Mouse (Mus musculus) MEL (cell line): Measurements from ENCODE around the gene Rtn1. TPM values are rescaled to one million over a fixed set of nuclear protein-coding genes. Genes with fewer than 3 reads are reported as not detected.

Source experiments
- DNase-seq: peaks from one replicate; pipeline ENCODE4 v3.0.0; 2011; ENCODE audit warnings: low read depth, low spot score
- H3K27ac ChIP-seq: 2 replicates; pipeline ENCODE4 v1.5.1; 2012; ENCODE audit warnings: low read depth, mild to moderate bottlenecking, control low read depth, low read length, moderate library complexity; ENCODE audit not compliant: control insufficient read depth
- H3K27me3 ChIP-seq, 2 experiments: fragments of 150-350 bp in 1 of 2; sonication (generic) in 1 of 2; 2 replicates each; pipeline ENCODE4 v1.6.1; 2012; ENCODE audit warnings: low read length in 2 of 2, mild to moderate bottlenecking in 2 of 2, improper control_type of control experiment in 1 of 2, moderate library complexity in 1 of 2; ENCODE audit not compliant: insufficient read depth in 2 of 2, control insufficient read depth in 1 of 2
- H3K36me3 ChIP-seq, 2 experiments: 2 replicates each; pipeline ENCODE4 v1.6.1; 2012 to 2014; ENCODE audit warnings: low read length in 2 of 2, improper control_type of control experiment in 1 of 2, inconsistent platforms in 1 of 2, mild to moderate bottlenecking in 1 of 2; ENCODE audit not compliant: insufficient read depth in 2 of 2, control insufficient read depth in 1 of 2
- H3K4me1 ChIP-seq, 2 experiments: fragments of 150-350 bp in 1 of 2; sonication (generic) in 1 of 2; 2 replicates each; pipeline ENCODE4 v1.6.1; 2012; ENCODE audit warnings: low read length in 2 of 2, improper control_type of control experiment in 1 of 2, mild to moderate bottlenecking in 1 of 2; ENCODE audit not compliant: insufficient read depth in 2 of 2, control insufficient read depth in 1 of 2
- H3K4me3 ChIP-seq, 2 experiments: fragments of 150-350 bp in 1 of 2; sonication (generic) in 1 of 2; 2 replicates each; pipeline ENCODE4 v1.5.1; 2012; ENCODE audit warnings: low read depth in 2 of 2, low read length in 2 of 2, mild to moderate bottlenecking in 2 of 2, moderate library complexity in 2 of 2, control low read depth in 1 of 2, improper control_type of control experiment in 1 of 2; ENCODE audit not compliant: control insufficient read depth in 1 of 2, insufficient read depth in 1 of 2
- H3K79me2 ChIP-seq: 2 replicates; pipeline ENCODE4 v1.6.1; 2012; ENCODE audit warnings: mild to moderate bottlenecking, low read length, moderate library complexity; ENCODE audit not compliant: control insufficient read depth, poor library complexity, insufficient read depth
- H3K9ac ChIP-seq: 2 replicates; pipeline ENCODE4 v1.6.1; 2012; ENCODE audit warnings: low read depth, mild to moderate bottlenecking, control low read depth, low read length, moderate library complexity; ENCODE audit not compliant: control insufficient read depth, poor library complexity, severe bottlenecking
- H3K9me3 ChIP-seq: fragments of 150-350 bp; sonication (generic); replicated peaks from 2 replicates; pipeline ENCODE4 v1.6.1; 2012; ENCODE audit warnings: mild to moderate bottlenecking, low read length, improper control_type of control experiment, moderate library complexity; ENCODE audit not compliant: insufficient read depth
- CHD1 ChIP-seq: IDR thresholded peaks from 2 replicates; pipeline ENCODE4 v1.6.1; 2012; ENCODE audit warnings: low read depth, mild to moderate bottlenecking, inconsistent platforms, low read length, improper control_type of control experiment
- CHD2 ChIP-seq: IDR thresholded peaks from 2 replicates; pipeline ENCODE4 v1.6.1; 2011; ENCODE audit warnings: low read length, improper control_type of control experiment
- CTCF ChIP-seq, 3 experiments: IDR thresholded peaks in 2 of 3; conservative IDR thresholded peaks in 1 of 3; 2 replicates each; pipeline ENCODE4 v1.5.1; 2011 to 2012; ENCODE audit warnings: low read length in 3 of 3, low read depth in 2 of 3, mild to moderate bottlenecking in 2 of 3, improper control_type of control experiment in 1 of 3, inconsistent platforms in 1 of 3, mixed read lengths in 1 of 3, moderate library complexity in 1 of 3; ENCODE audit not compliant: control insufficient read depth in 1 of 3, insufficient read depth in 1 of 3, poor library complexity in 1 of 3, severe bottlenecking in 1 of 3
- E2F4 ChIP-seq: IDR thresholded peaks from 2 replicates; pipeline ENCODE4 v1.6.1; 2011; ENCODE audit warnings: low read depth, low read length, improper control_type of control experiment, borderline replicate concordance
- ELF1 ChIP-seq: IDR thresholded peaks from 2 replicates; pipeline ENCODE4 v1.6.1; 2014; ENCODE audit warnings: low read depth, mild to moderate bottlenecking, inconsistent platforms, low read length, improper control_type of control experiment, moderate library complexity
- EP300 ChIP-seq, 2 experiments: IDR thresholded peaks; 2 replicates each; pipeline ENCODE4 v1.6.1; 2011; ENCODE audit warnings: improper control_type of control experiment in 2 of 2, low read length in 2 of 2, low read depth in 1 of 2, mild to moderate bottlenecking in 1 of 2
- GABPA ChIP-seq: IDR thresholded peaks from 2 replicates; pipeline ENCODE4 v1.6.1; 2012; ENCODE audit warnings: low read depth, mild to moderate bottlenecking, inconsistent platforms, low read length, improper control_type of control experiment, moderate library complexity
- GATA1 ChIP-seq: IDR thresholded peaks from 2 replicates; pipeline ENCODE4 v1.6.1; 2011; ENCODE audit warnings: low read depth, low read length, improper control_type of control experiment
- HCFC1 ChIP-seq: IDR thresholded peaks from 2 replicates; pipeline ENCODE4 v1.6.1; 2012; ENCODE audit warnings: low read depth, mild to moderate bottlenecking, inconsistent platforms, low read length, improper control_type of control experiment, moderate library complexity
- KAT2A ChIP-seq: conservative IDR thresholded peaks from 2 replicates; pipeline ENCODE4 v1.6.1; 2012; ENCODE audit warnings: low read depth, low read length, improper control_type of control experiment, inconsistent platforms
- MYB ChIP-seq: IDR thresholded peaks from 2 replicates; pipeline ENCODE4 v1.6.1; 2011; ENCODE audit warnings: mild to moderate bottlenecking, low read depth, low read length, improper control_type of control experiment
- POLR2A ChIP-seq, 2 experiments: IDR thresholded peaks; 2 replicates each; pipeline ENCODE4 v1.6.1; 2011 to 2012; ENCODE audit warnings: low read length in 2 of 2, mild to moderate bottlenecking in 2 of 2, control low read depth in 1 of 2, improper control_type of control experiment in 1 of 2, low read depth in 1 of 2, moderate library complexity in 1 of 2; ENCODE audit not compliant: control insufficient read depth in 1 of 2, insufficient read depth in 1 of 2, poor library complexity in 1 of 2
- POLR2AphosphoS5 ChIP-seq: IDR thresholded peaks from 2 replicates; pipeline ENCODE4 v1.6.1; 2012; ENCODE audit warnings: low read depth, borderline replicate concordance, mild to moderate bottlenecking, inconsistent platforms, low read length, moderate library complexity, mixed read lengths
- RAD21 ChIP-seq: IDR thresholded peaks from 2 replicates; pipeline ENCODE4 v1.6.1; 2011; ENCODE audit warnings: mild to moderate bottlenecking, low read depth, low read length, improper control_type of control experiment
- RCOR1 ChIP-seq: IDR thresholded peaks from 2 replicates; pipeline ENCODE4 v1.6.1; 2012; ENCODE audit warnings: low read depth, mild to moderate bottlenecking, inconsistent platforms, low read length, improper control_type of control experiment
- SMC3 ChIP-seq: IDR thresholded peaks from 2 replicates; pipeline ENCODE4 v1.6.1; 2011; ENCODE audit warnings: low read depth, low read length, improper control_type of control experiment
- TAL1 ChIP-seq: IDR thresholded peaks from 2 replicates; pipeline ENCODE4 v1.6.1; 2012; ENCODE audit warnings: mild to moderate bottlenecking, inconsistent platforms, low read length, moderate library complexity, mixed read lengths
- TCF12 ChIP-seq: IDR thresholded peaks from 2 replicates; pipeline ENCODE4 v1.6.1; 2014; ENCODE audit warnings: low read depth, mild to moderate bottlenecking, inconsistent platforms, low read length, improper control_type of control experiment, moderate library complexity
- UBTF ChIP-seq: IDR thresholded peaks from 2 replicates; pipeline ENCODE4 v1.6.1; 2012; ENCODE audit warnings: low read depth, mild to moderate bottlenecking, inconsistent platforms, low read length, improper control_type of control experiment, moderate library complexity, borderline replicate concordance; ENCODE audit not compliant: insufficient read depth
- USF2 ChIP-seq, 2 experiments: IDR thresholded peaks; 2 replicates each; pipeline ENCODE4 v1.6.1; 2011 to 2012; ENCODE audit warnings: improper control_type of control experiment in 2 of 2, low read length in 2 of 2, borderline replicate concordance in 1 of 2, inconsistent platforms in 1 of 2, low read depth in 1 of 2, mild to moderate bottlenecking in 1 of 2; ENCODE audit not compliant: insufficient read depth in 1 of 2
- ZC3H11A ChIP-seq: IDR thresholded peaks from 2 replicates; pipeline ENCODE4 v1.6.1; 2012; ENCODE audit warnings: low read depth, mild to moderate bottlenecking, inconsistent platforms, low read length, improper control_type of control experiment
- ZKSCAN1 ChIP-seq: IDR thresholded peaks from 2 replicates; pipeline ENCODE4 v1.6.1; 2012; ENCODE audit warnings: low read depth, mild to moderate bottlenecking, inconsistent platforms, low read length, improper control_type of control experiment, moderate library complexity
- ZNF384 ChIP-seq: IDR thresholded peaks from 2 replicates; pipeline ENCODE4 v1.6.1; 2012; ENCODE audit warnings: low read depth, mild to moderate bottlenecking, inconsistent platforms, low read length, improper control_type of control experiment
- polyA plus RNA-seq, 2 experiments: library from polyadenylated mRNA; stranded (reverse) in 1 of 2; unstranded in 1 of 2; fragments of >175 nt in 1 of 2; fragments of >200 nt in 1 of 2; gene quantifications; 2 replicates each; pipeline versions ENCODE4 v1.2.1 to v1.2.4; 2012; ENCODE audit warnings: low replicate concordance in 2 of 2, low read depth in 1 of 2; ENCODE audit not compliant: insufficient read length in 2 of 2, insufficient read depth in 1 of 2, missing spikeins in 1 of 2
- total RNA-seq: library from RNA; depleted of rRNA; stranded (reverse); fragments of 300-350 nt; gene quantifications from 2 replicates; pipeline ENCODE4 v1.2.3, GENCODE M21; 2012

Rtn1 gene
- total and polyA plus RNA-seq, 3 experiments = not detected

DNA sequence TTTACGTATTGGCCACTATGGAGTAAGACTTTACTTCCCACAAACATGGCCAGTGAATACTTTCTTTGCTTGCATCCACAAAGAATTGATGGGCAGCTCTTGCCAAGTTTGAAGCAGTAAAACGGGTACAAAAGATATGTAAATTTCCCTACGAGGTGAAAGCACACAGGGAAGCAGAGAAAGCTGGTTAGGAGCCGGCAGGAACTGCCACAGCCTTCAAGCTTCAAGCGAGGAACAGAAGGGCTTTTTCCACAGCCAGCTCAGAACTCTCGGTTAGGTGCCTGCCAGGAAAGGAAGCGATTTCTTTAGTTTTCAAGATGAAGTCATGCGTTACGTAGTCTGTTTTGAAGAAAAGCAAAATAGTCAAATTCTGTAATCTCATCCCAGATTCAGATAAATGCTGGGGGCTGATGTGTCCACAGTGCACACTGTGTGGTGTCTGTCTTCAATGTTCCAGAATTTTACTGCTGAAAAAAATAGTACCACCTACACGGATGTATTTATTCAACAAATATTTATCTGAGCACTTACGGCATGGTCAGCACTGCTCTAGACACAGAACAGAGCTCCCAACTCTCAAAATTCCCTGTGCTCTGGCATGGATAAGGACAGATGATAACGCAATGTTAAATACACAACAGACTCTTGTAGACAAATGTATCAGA, 169.5 kb downstream of the Rtn1 start:
- H3K36me3 ChIP-seq = no peaks in the 10 kb centered on the region
- H3K4me1 ChIP-seq = no peaks in the 10 kb centered on the region
- DNase-seq = no peak
- no peaks in the 10 kb centered on the region for H3K27me3 ChIP-seq
- no peaks in the 10 kb centered on the region for H3K9me3 ChIP-seq
- no peak overlapping the region for H3K27ac ChIP-seq
- no peak for TF ChIP-seq TAL1
- TF ChIP-seq POLR2A (IDR thresholded peaks at IDR 0.05; ENCODE audit: control insufficient read depth in 1 of 2, insufficient read depth in 1 of 2, low read depth in 1 of 2, low read length in 2 of 2, poor library complexity in 1 of 2) = no peak
- TF ChIP-seq CTCF (IDR thresholded peaks at IDR 0.05 in 2 of 3, conservative IDR thresholded peaks at IDR 0.05 in 1 of 3; ENCODE audit: control insufficient read depth in 1 of 3, insufficient read depth in 1 of 3, low read depth in 2 of 3, low read length in 3 of 3, poor library complexity in 1 of 3, severe bottlenecking in 1 of 3) = no peak
- TF ChIP-seq EP300 (IDR thresholded peaks at IDR 0.05; ENCODE audit: low read depth in 1 of 2, low read length in 2 of 2) = no peak
- no peak for TF ChIP-seq HCFC1
- no peak for TF ChIP-seq ZKSCAN1
- TF ChIP-seq UBTF = no peak
- TF ChIP-seq TCF12 = no peak
- TF ChIP-seq CHD2 = no peak
- TF ChIP-seq MYB = no peak
- TF ChIP-seq ELF1 = no peak
- no peak for TF ChIP-seq RAD21
- no peak for TF ChIP-seq SMC3
- no peak for TF ChIP-seq RCOR1
- no peak for TF ChIP-seq POLR2AphosphoS5
- H3K79me2 ChIP-seq = no peaks in the 10 kb centered on the region
- no peak overlapping the region for H3K4me3 ChIP-seq
- no peak overlapping the region for H3K9ac ChIP-seq

- H3K9ac ChIP-seq = no peak overlapping the region
- H3K4me3 ChIP-seq = no peak overlapping the region
- H3K36me3 ChIP-seq = no peaks in the 10 kb centered on the region
- no peak for TF ChIP-seq CHD2
- TF ChIP-seq GABPA = no peak
- TF ChIP-seq CHD1 = no peak
- no peak for TF ChIP-seq GATA1
- no peak for TF ChIP-seq ZC3H11A
- no peak for TF ChIP-seq ZNF384
- no peak for TF ChIP-seq E2F4
- no peak for TF ChIP-seq KAT2A
- no peak for TF ChIP-seq ZKSCAN1
- no peak for TF ChIP-seq POLR2AphosphoS5
- no peak for TF ChIP-seq CTCF (IDR thresholded peaks at IDR 0.05 in 2 of 3, conservative IDR thresholded peaks at IDR 0.05 in 1 of 3; ENCODE audit: control insufficient read depth in 1 of 3, insufficient read depth in 1 of 3, low read depth in 2 of 3, low read length in 3 of 3, poor library complexity in 1 of 3, severe bottlenecking in 1 of 3)
- no peak for TF ChIP-seq USF2 (IDR thresholded peaks at IDR 0.05; ENCODE audit: borderline replicate concordance in 1 of 2, insufficient read depth in 1 of 2, low read depth in 1 of 2, low read length in 2 of 2)
- no peaks in the 10 kb centered on the region for H3K27me3 ChIP-seq
- DNase-seq = no peak
- H3K27ac ChIP-seq = no peak overlapping the region
- H3K4me1 ChIP-seq = no peaks in the 10 kb centered on the region
- H3K9me3 ChIP-seq = no peaks in the 10 kb centered on the region
- no peaks in the 10 kb centered on the region for H3K79me2 ChIP-seq
These were observed 171.6 kb downstream of the Rtn1 start for GRCm38 (mm10) chr12:72237251-72237650.
